Mouse (Mus musculus) neural tube, embryonic 12.5 days (tissue): ENCODE measurements around the gene Ctns. TPM values are rescaled to one million over a fixed set of nuclear protein-coding genes. Genes with fewer than 3 reads are reported as not detected.
A peak's percentile ranks its signal among the peaks of the same experiment; 100 is the strongest.

Source experiments
- ATAC-seq: fragments of 200-750 bp; cut with Nextera tagmentation; 2 replicates; pipeline ENCODE4 v1.8.0; 2017; ENCODE audit warnings: low read depth, mild to moderate bottlenecking, moderate TSS enrichment, moderate library complexity; ENCODE audit not compliant: low FRiP score
- H3K27ac ChIP-seq: fragments of 300-500 bp; sonication (generic); 2 replicates; pipeline ENCODE4 v1.5.1; 2016
- H3K27me3 ChIP-seq: fragments of 300-500 bp; sonication (generic); replicated peaks from 2 replicates; pipeline ENCODE4 v1.6.1; 2016; ENCODE audit warnings: mild to moderate bottlenecking
- H3K36me3 ChIP-seq: fragments of 300-500 bp; sonication (generic); 2 replicates; pipeline ENCODE4 v1.6.1; 2016; ENCODE audit warnings: mild to moderate bottlenecking
- H3K4me1 ChIP-seq: fragments of 300-500 bp; sonication (generic); 2 replicates; pipeline ENCODE4 v1.6.1; 2016
- H3K4me2 ChIP-seq: fragments of 300-500 bp; sonication (generic); replicated peaks from 2 replicates; pipeline ENCODE4 v1.6.1; 2016; ENCODE audit warnings: mild to moderate bottlenecking
- H3K4me3 ChIP-seq: fragments of 300-500 bp; sonication (generic); 2 replicates; pipeline ENCODE4 v1.5.1; 2016
- H3K9ac ChIP-seq: fragments of 300-500 bp; sonication (generic); 2 replicates; pipeline ENCODE4 v1.6.1; 2016; ENCODE audit warnings: mild to moderate bottlenecking
- H3K9me3 ChIP-seq: fragments of 300-500 bp; sonication (generic); 2 replicates; pipeline ENCODE4 v1.6.1; 2016; ENCODE audit warnings: mild to moderate bottlenecking
- WGBS: fragments of 180-500 bp; shearing (Covaris S2); methylation state at CpG from one replicate; pipeline ENCODE4 v1.1.7; 2016; 5-methylcytosine and 5-hydroxymethylcytosine counted together
- polyA plus RNA-seq: library from polyadenylated mRNA; unstranded; fragments of >200 nt; fragmentation: Nextera tagmentation; extraction: Ambion mirVana; gene quantifications from 2 replicates; pipeline ENCODE4 v1.2.1, GENCODE M21; 2016

The Ctns gene
- polyA plus RNA-seq, 1 experiment from 2014 or later: 26.1 TPM

- peaks cover 90% of the 10 kb centered on the region for H3K36me3 ChIP-seq
- no peak for ATAC-seq
These were observed 11.6 kb downstream of the Ctns start for GRCm38 (mm10) chr11:73187231-73187630.

GRCm38 (mm10) chr11:73185872-73186615 is 12.8 kb downstream of the Ctns start:
- H3K4me3 ChIP-seq: no peak overlapping the region
- ATAC-seq: no peak
- 91% methylated on average over 10 of the region's 10 CpGs for WGBS
- no peak overlapping the region for H3K9ac ChIP-seq
- H3K36me3 ChIP-seq: peaks cover 82% of the 10 kb centered on the region
- no peaks in the 10 kb centered on the region for H3K9me3 ChIP-seq
- H3K27me3 ChIP-seq: no peaks in the 10 kb centered on the region
- H3K27ac ChIP-seq: no peak overlapping the region
- H3K4me1 ChIP-seq: no peaks in the 10 kb centered on the region
- H3K4me2 ChIP-seq: no peak overlapping the region

More at GRCm38 (mm10) chr11:73187231-73187630, 11.6 kb downstream of the Ctns start:
- no peak overlapping the region for H3K9ac ChIP-seq
- 88% methylated on average over 6 of the region's 6 CpGs for WGBS
- H3K4me3 ChIP-seq: no peak overlapping the region
- no peaks in the 10 kb centered on the region for H3K4me1 ChIP-seq
- no peaks in the 10 kb centered on the region for H3K27me3 ChIP-seq
- no peaks in the 10 kb centered on the region for H3K9me3 ChIP-seq
- no peak overlapping the region for H3K4me2 ChIP-seq
- no peak overlapping the region for H3K27ac ChIP-seq

GRCm38 (mm10) chr11:73177895-73178294 is 20.9 kb downstream of the Ctns start:
- Histone ChIP-seq H3K9me3 (no peaks in the 10 kb centered on the region), H3K4me1 (peaks cover 25% of the 10 kb centered on the region), H3K4me3 (peak overlapping the region; percentile 93), H3K27me3 (no peaks in the 10 kb centered on the region), H3K9ac (peak overlapping the region; percentile 83), H3K4me2 (peak overlapping the region; percentile 73), H3K27ac (0 out of 2 replicates have a peak overlapping the region, but pooled peaks have one; percentile 79), H3K36me3 (peaks cover 20% of the 10 kb centered on the region)
- 3% methylated on average over 2 of the region's 2 CpGs for WGBS
- no peak for ATAC-seq

- peak overlapping the region; percentile 83 for H3K9ac ChIP-seq
- H3K27me3 ChIP-seq: no peaks in the 10 kb centered on the region
- H3K4me3 ChIP-seq: peak overlapping the region; percentile 93
- H3K27ac ChIP-seq: peak overlapping the region; percentile 79
- H3K4me2 ChIP-seq: peak overlapping the region; percentile 73
- under 1% methylated on average over 28 of the region's 28 CpGs for WGBS
- no peaks in the 10 kb centered on the region for H3K9me3 ChIP-seq
- ATAC-seq: peak; percentile 67
- H3K36me3 ChIP-seq: peaks cover 18% of the 10 kb centered on the region
- H3K4me1 ChIP-seq: peaks cover 25% of the 10 kb centered on the region
These were observed 21.4 kb downstream of the Ctns start for GRCm38 (mm10) chr11:73177509-73177875.

- ATAC-seq: peak; percentile 98
- peaks cover 25% of the 10 kb centered on the region for H3K4me1 ChIP-seq
- WGBS: under 1% methylated on average over 81 of the region's 81 CpGs
These were observed 22.0 kb downstream of the Ctns start, which contains the start of the genes Emc6 and Tax1bp3 for GRCm38 (mm10) chr11:73176608-73177508. Gene Emc6, minus strand, starts transcription at chr11:73177037. Gene Tax1bp3, plus strand, starts transcription at chr11:73177083.

GRCm38 (mm10) chr11:73176186-73176585 is 22.7 kb downstream of the Ctns start:
- Histone ChIP-seq H3K4me1 (peaks cover 25% of the 10 kb centered on the region), H3K9me3 (no peaks in the 10 kb centered on the region), H3K27ac (peak overlapping the region; percentile 57; the same call in 1 of the 2 replicates), H3K9ac (peak overlapping the region; percentile 86), H3K36me3 (peaks cover 18% of the 10 kb centered on the region), H3K4me2 (peak overlapping the region; percentile 73), H3K27me3 (no peaks in the 10 kb centered on the region), H3K4me3 (peak overlapping the region; percentile 93)
- ATAC-seq: no peak
- WGBS: under 1% methylated on average over 15 of the region's 15 CpGs

More at GRCm38 (mm10) chr11:73176608-73177508, 22.0 kb downstream of the Ctns start, which contains the start of the genes Emc6 and Tax1bp3:
- Histone ChIP-seq H3K36me3 (peaks cover 13% of the 10 kb centered on the region), H3K27ac (peak within 1 kb of the TSS; percentile 79), H3K4me2 (peak within 1 kb of the TSS; percentile 73), H3K9ac (peak within 1 kb of the TSS; percentile 86), H3K27me3 (no peaks in the 10 kb centered on the region), H3K4me3 (peak within 1 kb of the TSS; percentile 93), H3K9me3 (no peaks in the 10 kb centered on the region)

- Histone ChIP-seq H3K27ac (no peak overlapping the region), H3K4me3 (peak overlapping the region; percentile 93), H3K4me1 (peaks cover 25% of the 10 kb centered on the region), H3K27me3 (no peaks in the 10 kb centered on the region), H3K4me2 (peak overlapping the region; percentile 73), H3K9ac (peak overlapping the region; percentile 86), H3K9me3 (no peaks in the 10 kb centered on the region), H3K36me3 (peaks cover 18% of the 10 kb centered on the region)
- 48% methylated on average over 8 of the region's 8 CpGs for WGBS
- no peak for ATAC-seq
These were observed 23.2 kb downstream of the Ctns start for GRCm38 (mm10) chr11:73175612-73176011.

GRCm38 (mm10) chr11:73172186-73172585 is 26.7 kb downstream of the Ctns start:
- peaks cover 16% of the 10 kb centered on the region; the same call in 1 of the 2 replicates for H3K36me3 ChIP-seq
- H3K4me2 ChIP-seq: no peak overlapping the region
- H3K27me3 ChIP-seq: no peaks in the 10 kb centered on the region
- peaks cover 13% of the 10 kb centered on the region for H3K4me1 ChIP-seq
- H3K9ac ChIP-seq: no peak overlapping the region
- 65% methylated on average over 5 of the region's 5 CpGs for WGBS
- H3K9me3 ChIP-seq: no peaks in the 10 kb centered on the region
- no peak overlapping the region for H3K4me3 ChIP-seq
- no peak for ATAC-seq
- H3K27ac ChIP-seq: no peak overlapping the region

GRCm38 (mm10) chr11:73169231-73169630 is 29.6 kb downstream of the Ctns start:
- Histone ChIP-seq H3K4me2 (no peak overlapping the region), H3K27ac (no peak overlapping the region), H3K4me3 (no peak overlapping the region), H3K27me3 (no peaks in the 10 kb centered on the region), H3K9ac (no peak overlapping the region), H3K36me3 (peaks cover 13% of the 10 kb centered on the region; the same call in 1 of the 2 replicates), H3K9me3 (no peaks in the 10 kb centered on the region), H3K4me1 (no peaks in the 10 kb centered on the region)
- peak; percentile 60; the same call in 1 of the 2 replicates for ATAC-seq
- WGBS: 55% methylated on average over 4 of the region's 4 CpGs

- no peak overlapping the region for H3K4me3 ChIP-seq
- no peaks in the 10 kb centered on the region for H3K9me3 ChIP-seq
- WGBS: 84% methylated on average over 6 of the region's 6 CpGs
- no peak overlapping the region for H3K4me2 ChIP-seq
- no peak for ATAC-seq
- no peak overlapping the region for H3K9ac ChIP-seq
- peaks cover 10% of the 10 kb centered on the region; the same call in 1 of the 2 replicates for H3K36me3 ChIP-seq
- H3K27ac ChIP-seq: no peak overlapping the region
- no peaks in the 10 kb centered on the region for H3K27me3 ChIP-seq
- H3K4me1 ChIP-seq: no peaks in the 10 kb centered on the region
These were observed 30.3 kb downstream of the Ctns start for GRCm38 (mm10) chr11:73168576-73168975.

- Histone ChIP-seq H3K9ac (0 out of 2 replicates have a peak overlapping the region, but pooled peaks have one; percentile 17), H3K27me3 (no peaks in the 10 kb centered on the region), H3K9me3 (no peaks in the 10 kb centered on the region), H3K4me2 (no peak overlapping the region), H3K36me3 (peaks cover 8% of the 10 kb centered on the region; the same call in 1 of the 2 replicates), H3K4me3 (no peak overlapping the region), H3K4me1 (no peaks in the 10 kb centered on the region), H3K27ac (no peak overlapping the region)
- 88% methylated on average over 8 of the region's 8 CpGs for WGBS
- ATAC-seq: no peak
These were observed 30.8 kb downstream of the Ctns start for GRCm38 (mm10) chr11:73168071-73168470.

GRCm38 (mm10) chr11:73162284-73162683 is 36.6 kb downstream of the Ctns start:
- Histone ChIP-seq H3K4me2 (no peak overlapping the region), H3K4me1 (0 out of 2 replicates have a peak, but pooled peaks cover 4% of the 10 kb centered on the region), H3K9ac (no peak overlapping the region), H3K9me3 (no peaks in the 10 kb centered on the region), H3K27ac (no peak overlapping the region), H3K27me3 (peaks cover 23% of the 10 kb centered on the region), H3K4me3 (no peak overlapping the region), H3K36me3 (no peaks in the 10 kb centered on the region)
- ATAC-seq: no peak
- WGBS: 71% methylated on average over 5 of the region's 5 CpGs
